Mouse (Mus musculus) E14TG2a.4 (cell line): Measurements from ENCODE around the gene Gpr88.

Source experiments
- H3K27me3 ChIP-seq: 2 replicates; pipeline ENCODE4 v1.6.1; 2014; ENCODE audit warnings: low read length, control low read depth; ENCODE audit not compliant: insufficient read depth
- H3K36me3 ChIP-seq: 2 replicates; pipeline ENCODE4 v1.6.1; 2014; ENCODE audit warnings: low read length, control low read depth; ENCODE audit not compliant: insufficient read depth
- H3K4me1 ChIP-seq: replicated peaks from 2 replicates; pipeline ENCODE4 v1.6.1; 2014; ENCODE audit warnings: low read depth, low read length, control low read depth
- H3K4me3 ChIP-seq: replicated peaks from 2 replicates; pipeline ENCODE4 v1.5.1; 2014; ENCODE audit warnings: mild to moderate bottlenecking, low read length
- H3K9me3 ChIP-seq: 2 replicates; pipeline ENCODE4 v1.6.1; 2014; ENCODE audit warnings: low read length, control low read depth
- CTCF ChIP-seq: conservative IDR thresholded peaks from 2 replicates; pipeline ENCODE4 v1.5.1; 2014; ENCODE audit warnings: low read length
- NANOG ChIP-seq: IDR thresholded peaks from 2 replicates; pipeline ENCODE4 v1.6.1; 2014; ENCODE audit warnings: borderline replicate concordance, low read length, mixed read lengths
- POU5F1 ChIP-seq: IDR thresholded peaks from 2 replicates; pipeline ENCODE4 v1.6.1; 2014; ENCODE audit warnings: low read length, borderline replicate concordance

The Gpr88 gene

DNA sequence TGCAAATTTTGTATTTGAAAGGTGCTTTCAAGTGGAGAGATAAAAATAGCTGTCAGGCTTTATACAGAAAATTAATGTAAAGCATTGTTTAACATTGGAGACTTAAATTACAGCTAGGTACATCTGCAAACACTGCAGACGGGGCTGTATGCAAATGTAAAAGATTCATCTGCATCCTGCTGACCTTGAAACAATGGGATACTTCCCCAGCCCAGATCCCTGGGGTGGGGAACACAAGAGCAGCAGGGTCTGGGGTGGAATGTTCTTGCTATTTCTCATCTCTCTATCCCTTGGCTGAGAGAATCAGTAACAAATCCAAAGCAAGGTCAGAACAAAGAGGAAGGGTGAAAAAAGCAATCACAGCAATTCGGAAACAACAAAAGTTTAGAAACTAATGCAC is 30.7 kb upstream of the Gpr88 start:
- no peak overlapping the region for H3K4me3 ChIP-seq
- H3K4me1 ChIP-seq: peaks cover 34% of the 10 kb centered on the region
- H3K36me3 ChIP-seq: no peaks in the 10 kb centered on the region
- no peaks in the 10 kb centered on the region for H3K27me3 ChIP-seq
- no peaks in the 10 kb centered on the region for H3K9me3 ChIP-seq
- peak; percentile 34; the same call in 1 of the 2 replicates for TF ChIP-seq NANOG
- no peak for TF ChIP-seq CTCF

GRCm38 (mm10) chr3:116281663-116282062 is 28.4 kb upstream of the Gpr88 start:
- H3K4me1 ChIP-seq: peaks cover 34% of the 10 kb centered on the region
- H3K27me3 ChIP-seq: no peaks in the 10 kb centered on the region
- no peak overlapping the region for H3K4me3 ChIP-seq
- H3K9me3 ChIP-seq: no peaks in the 10 kb centered on the region
- no peaks in the 10 kb centered on the region for H3K36me3 ChIP-seq
- TF ChIP-seq CTCF: no peak
- TF ChIP-seq NANOG: no peak
- TF ChIP-seq POU5F1: no peak

DNA sequence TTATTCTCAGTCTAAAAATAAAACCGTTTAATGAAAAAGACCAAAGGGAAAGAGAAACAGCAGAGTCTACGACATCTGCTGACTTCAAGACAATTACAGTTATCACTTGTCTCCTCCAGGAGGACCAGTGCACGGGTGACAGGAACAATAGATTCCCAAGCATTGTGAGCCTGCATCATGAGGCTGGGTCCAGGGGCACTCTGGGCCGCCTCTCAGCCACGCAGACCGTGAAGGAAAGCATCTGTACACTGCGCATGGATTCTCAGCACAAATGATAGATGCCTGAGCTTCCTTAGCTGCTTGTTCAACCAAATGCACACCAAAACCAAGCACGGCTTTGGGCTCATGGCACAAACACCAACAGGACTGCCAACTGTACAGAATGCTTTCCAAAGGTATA is 23.8 kb upstream of the Gpr88 start:
- Histone ChIP-seq H3K4me3 (no peak overlapping the region), H3K9me3 (no peaks in the 10 kb centered on the region)
- TF ChIP-seq CTCF (no peak), NANOG (no peak), POU5F1 (no peak)

DNA sequence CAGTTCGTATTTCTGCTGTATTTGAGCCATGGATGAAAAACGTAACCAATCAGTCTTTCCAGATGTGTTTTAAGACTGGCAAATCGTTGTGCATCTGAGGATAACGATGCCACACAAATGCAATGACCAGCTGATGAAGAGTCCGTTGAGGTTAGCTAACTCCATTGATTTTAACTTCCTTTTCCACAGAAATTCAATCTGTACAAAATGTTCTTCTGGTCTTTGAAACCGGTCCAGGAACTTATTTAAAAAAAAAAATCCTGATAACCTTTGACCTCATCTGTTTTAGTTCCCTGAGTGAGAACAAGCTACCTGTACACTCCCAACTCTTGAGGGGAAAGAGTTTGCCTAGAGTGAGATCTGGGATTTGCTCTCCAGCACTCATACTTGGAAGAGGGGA is 18.4 kb upstream of the Gpr88 start:
- H3K4me1 ChIP-seq: 0 out of 2 replicates have a peak, but pooled peaks cover 2% of the 10 kb centered on the region
- no peaks in the 10 kb centered on the region for H3K27me3 ChIP-seq
- H3K4me3 ChIP-seq: no peak overlapping the region
- no peaks in the 10 kb centered on the region for H3K36me3 ChIP-seq
- no peaks in the 10 kb centered on the region for H3K9me3 ChIP-seq
- TF ChIP-seq POU5F1 (no peak), CTCF (no peak), NANOG (no peak)

More for the DNA sequence above, 23.8 kb upstream of the Gpr88 start:
- no peaks in the 10 kb centered on the region for H3K36me3 ChIP-seq
- peaks cover 10% of the 10 kb centered on the region for H3K4me1 ChIP-seq
- no peaks in the 10 kb centered on the region for H3K27me3 ChIP-seq

GRCm38 (mm10) chr3:116267036-116267654 is 13.8 kb upstream of the Gpr88 start:
- Histone ChIP-seq H3K9me3 (no peaks in the 10 kb centered on the region), H3K36me3 (no peaks in the 10 kb centered on the region), H3K27me3 (no peaks in the 10 kb centered on the region), H3K4me1 (no peaks in the 10 kb centered on the region), H3K4me3 (no peak overlapping the region)
- TF ChIP-seq POU5F1 (no peak), CTCF (no peak), NANOG (no peak)

DNA sequence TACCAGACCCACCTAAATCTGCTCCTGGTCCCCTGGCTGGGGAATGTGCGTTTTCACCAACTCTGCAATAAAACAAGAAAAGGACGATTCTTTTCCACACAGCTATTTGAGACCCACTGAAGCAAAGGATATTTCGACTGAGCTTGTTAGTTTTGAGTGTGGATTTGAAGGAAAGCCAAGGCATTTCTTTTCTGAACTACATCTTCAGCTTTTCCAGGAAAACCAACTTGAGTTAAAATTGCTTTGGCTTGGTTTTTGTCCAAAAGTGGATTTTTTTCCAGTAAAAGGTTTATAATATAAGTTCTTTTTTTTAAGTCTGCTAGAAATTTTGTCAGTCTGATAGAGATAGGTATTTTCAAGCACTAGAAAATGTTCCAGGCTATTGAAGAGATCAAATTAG is 13.1 kb upstream of the Gpr88 start:
- Histone ChIP-seq H3K4me3 (no peak overlapping the region), H3K27me3 (no peaks in the 10 kb centered on the region), H3K4me1 (no peaks in the 10 kb centered on the region), H3K9me3 (no peaks in the 10 kb centered on the region), H3K36me3 (no peaks in the 10 kb centered on the region)
- TF ChIP-seq CTCF (no peak), NANOG (no peak), POU5F1 (no peak)

DNA sequence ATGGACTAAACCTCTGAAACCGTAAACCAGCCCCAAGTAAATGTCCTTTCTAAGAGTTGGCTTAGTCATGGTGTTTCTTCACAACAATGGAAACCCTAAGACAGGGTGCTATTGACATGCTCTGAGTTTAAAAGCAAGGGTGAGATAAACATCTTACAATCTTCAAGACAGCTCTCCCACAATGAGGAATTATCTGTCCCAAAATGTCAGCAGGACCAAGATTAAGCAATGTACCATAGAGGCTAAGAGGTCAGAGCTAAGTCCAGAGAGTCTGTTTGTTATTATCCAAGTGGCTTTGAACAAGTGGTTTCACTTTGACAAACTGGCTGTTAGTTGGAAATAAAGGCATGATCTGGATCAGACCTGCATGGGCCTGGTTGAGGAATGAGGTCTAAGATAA is 10.7 kb upstream of the Gpr88 start:
- H3K36me3 ChIP-seq: no peaks in the 10 kb centered on the region
- H3K4me3 ChIP-seq: no peak overlapping the region
- TF ChIP-seq POU5F1: no peak
- TF ChIP-seq NANOG: no peak
- no peak for TF ChIP-seq CTCF
- no peaks in the 10 kb centered on the region for H3K4me1 ChIP-seq
- H3K27me3 ChIP-seq: no peaks in the 10 kb centered on the region
- H3K9me3 ChIP-seq: no peaks in the 10 kb centered on the region

DNA sequence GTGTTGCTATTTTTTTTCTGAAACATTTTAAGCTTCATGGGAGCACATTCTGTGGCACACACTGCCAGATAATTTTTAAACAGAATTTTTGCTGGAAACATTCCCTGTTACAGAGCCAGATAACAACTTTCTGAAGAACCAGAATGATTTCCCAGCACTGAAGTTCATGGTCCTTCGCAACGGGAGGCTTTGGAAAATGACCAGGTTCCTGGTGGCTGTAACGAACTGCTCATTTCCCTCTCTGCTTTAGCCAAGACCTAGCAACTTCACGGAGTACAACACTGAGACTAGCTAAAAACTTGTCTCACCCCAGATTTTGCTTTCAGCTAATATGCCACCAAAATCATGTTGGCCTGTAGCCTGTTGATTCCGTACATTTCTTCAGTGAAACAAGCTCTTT is 9.8 kb upstream of the Gpr88 start:
- Histone ChIP-seq H3K9me3 (no peaks in the 10 kb centered on the region), H3K4me1 (no peaks in the 10 kb centered on the region), H3K36me3 (no peaks in the 10 kb centered on the region), H3K4me3 (no peak overlapping the region), H3K27me3 (no peaks in the 10 kb centered on the region)
- no peak for TF ChIP-seq POU5F1
- no peak for TF ChIP-seq CTCF
- no peak for TF ChIP-seq NANOG

DNA sequence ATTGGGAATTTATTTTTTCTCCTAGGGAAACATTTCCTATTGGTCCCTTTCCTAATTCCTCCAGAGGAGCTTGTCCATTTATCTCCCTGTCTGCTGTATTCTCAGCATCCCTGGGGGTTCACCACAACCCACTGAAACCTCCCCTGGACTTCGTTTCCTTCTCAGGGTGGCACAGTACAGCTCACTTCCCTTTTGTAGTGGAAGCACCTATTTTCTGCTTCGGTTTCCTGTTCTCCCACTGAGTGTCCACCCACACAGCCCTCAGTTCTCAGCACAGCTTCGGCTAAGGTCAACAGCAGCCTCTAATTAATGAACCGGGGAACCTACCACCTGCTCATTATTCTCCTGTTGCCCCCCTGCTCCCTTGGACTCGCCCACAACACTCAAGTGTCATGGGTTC is 2.8 kb upstream of the Gpr88 start:
- H3K9me3 ChIP-seq: no peaks in the 10 kb centered on the region
- no peaks in the 10 kb centered on the region for H3K36me3 ChIP-seq
- H3K4me3 ChIP-seq: no peak overlapping the region
- peaks cover 14% of the 10 kb centered on the region for H3K4me1 ChIP-seq
- TF ChIP-seq CTCF: no peak
- no peak for TF ChIP-seq NANOG
- no peak for TF ChIP-seq POU5F1
- H3K27me3 ChIP-seq: peaks cover 49% of the 10 kb centered on the region
